Mouse (Mus musculus) limb, embryonic 11.5 days (tissue): ENCODE measurements at regions not wholly inside any gene's neighbourhood (a gene's known extent, or its start where the extent isn't known, plus 50 kb on each side); places are given as distances from the start of the nearest gene placed in this dataset.

Experiments
- ATAC-seq: fragments of 200-750 bp; cut with Nextera tagmentation; 2 replicates; pipeline ENCODE4 v1.8.0; 2017; ENCODE audit warnings: low read depth; ENCODE audit not compliant: insufficient number of reproducible peaks, low FRiP score, low TSS enrichment
- DNase-seq: peaks from one replicate; pipeline ENCODE4 v3.0.0-alpha.2; 2015; ENCODE audit warnings: low spot score
- H3K27ac ChIP-seq: fragments of 300-500 bp; sonication (generic); replicated peaks from 2 replicates; pipeline ENCODE4 v1.5.1; 2014; ENCODE audit warnings: low read depth, mild to moderate bottlenecking, low read length
- H3K27me3 ChIP-seq: fragments of 300-500 bp; sonication (generic); 2 replicates; pipeline ENCODE4 v1.6.1; 2014; ENCODE audit warnings: mild to moderate bottlenecking, low read length, mixed read lengths; ENCODE audit not compliant: control insufficient read depth, insufficient read depth
- H3K36me3 ChIP-seq: fragments of 300-500 bp; sonication (generic); 2 replicates; pipeline ENCODE4 v1.6.1; 2014; ENCODE audit warnings: mild to moderate bottlenecking, low read length, moderate library complexity, mixed read lengths; ENCODE audit not compliant: control insufficient read depth, insufficient read depth
- H3K4me1 ChIP-seq: fragments of 300-500 bp; sonication (generic); 2 replicates; pipeline ENCODE4 v1.6.1; 2014; ENCODE audit warnings: low read length, mixed read lengths; ENCODE audit not compliant: control insufficient read depth, insufficient read depth
- H3K4me2 ChIP-seq: fragments of 300-500 bp; sonication (generic); 2 replicates; pipeline ENCODE4 v1.6.1; 2014; ENCODE audit warnings: low read depth, mild to moderate bottlenecking, moderate library complexity; ENCODE audit not compliant: severe bottlenecking
- H3K4me3 ChIP-seq: fragments of 300-500 bp; sonication (generic); 2 replicates; pipeline ENCODE4 v1.5.1; 2014; ENCODE audit warnings: low read depth, low read length
- H3K9ac ChIP-seq: fragments of 300-500 bp; sonication (generic); 2 replicates; pipeline ENCODE4 v1.6.1; 2014; ENCODE audit warnings: mild to moderate bottlenecking, low read length
- H3K9me3 ChIP-seq: fragments of 300-500 bp; sonication (generic); 2 replicates; pipeline ENCODE4 v1.6.1; 2016; ENCODE audit warnings: low read length; ENCODE audit not compliant: control insufficient read depth
- WGBS: fragments of 180-500 bp; shearing (Covaris S2); extraction: QIAGEN DNeasy Blood & Tissue Kit; methylation state at CpG from one replicate; pipeline ENCODE4 v1.1.7; 2014; 5-methylcytosine and 5-hydroxymethylcytosine counted together

GRCm38 (mm10) chr9:47957881-47958280 lies 203.9 kb upstream of the Nxpe4 start:
- Histone ChIP-seq H3K36me3 (no peaks in the 10 kb centered on the region), H3K4me3 (no peak overlapping the region), H3K4me1 (peaks cover 21% of the 10 kb centered on the region), H3K9ac (no peak overlapping the region), H3K27me3 (0 out of 2 replicates have a peak, but pooled peaks cover 2% of the 10 kb centered on the region), H3K9me3 (no peaks in the 10 kb centered on the region), H3K4me2 (no peak overlapping the region), H3K27ac (no peak overlapping the region)
- DNase-seq (no peak), ATAC-seq (no peak)
- 74% methylated on average over 3 of the region's 3 CpGs for WGBS

GRCm38 (mm10) chr9:47958861-47959260 lies 203.0 kb upstream of the Nxpe4 start:
- WGBS: 96% methylated on average over 6 of the region's 6 CpGs
- H3K4me1 ChIP-seq: peaks cover 24% of the 10 kb centered on the region
- no peak for ATAC-seq

GRCm38 (mm10) chr9:47961176-47961575 lies 200.6 kb upstream of the Nxpe4 start:
- no peaks in the 10 kb centered on the region for H3K36me3 ChIP-seq
- H3K4me3 ChIP-seq: no peak overlapping the region
- DNase-seq (no peak), ATAC-seq (no peak)
- 86% methylated on average over 4 of the region's 4 CpGs for WGBS
- H3K27me3 ChIP-seq: 0 out of 2 replicates have a peak, but pooled peaks cover 2% of the 10 kb centered on the region
- H3K4me2 ChIP-seq: no peak overlapping the region
- no peaks in the 10 kb centered on the region for H3K9me3 ChIP-seq
- no peak overlapping the region for H3K9ac ChIP-seq
- H3K27ac ChIP-seq: no peak overlapping the region
- peaks cover 24% of the 10 kb centered on the region for H3K4me1 ChIP-seq

More at GRCm38 (mm10) chr9:47958861-47959260, 203.0 kb upstream of the Nxpe4 start:
- H3K9me3 ChIP-seq: no peaks in the 10 kb centered on the region
- H3K4me2 ChIP-seq: no peak overlapping the region
- no peak overlapping the region for H3K27ac ChIP-seq
- H3K4me3 ChIP-seq: no peak overlapping the region
- no peaks in the 10 kb centered on the region for H3K36me3 ChIP-seq
- no peak overlapping the region for H3K9ac ChIP-seq
- no peak for DNase-seq
- H3K27me3 ChIP-seq: 0 out of 2 replicates have a peak, but pooled peaks cover 2% of the 10 kb centered on the region

- H3K36me3 ChIP-seq: no peaks in the 10 kb centered on the region
- peaks cover 24% of the 10 kb centered on the region for H3K4me1 ChIP-seq
- H3K27ac ChIP-seq: 0 out of 2 replicates have a peak overlapping the region, but pooled peaks have one; percentile 21
- no peak overlapping the region for H3K4me2 ChIP-seq
- H3K9ac ChIP-seq: no peak overlapping the region
- no peak overlapping the region for H3K4me3 ChIP-seq
- WGBS: 64% methylated on average over 4 of the region's 4 CpGs
- ATAC-seq: no peak
- H3K9me3 ChIP-seq: no peaks in the 10 kb centered on the region
- no peak for DNase-seq
- 0 out of 2 replicates have a peak, but pooled peaks cover 2% of the 10 kb centered on the region for H3K27me3 ChIP-seq
These were observed 199.7 kb upstream of the Nxpe4 start for GRCm38 (mm10) chr9:47962161-47962560.

- H3K27ac ChIP-seq: no peak overlapping the region
- 32% methylated on average over 4 of the region's 4 CpGs for WGBS
These were observed 199.2 kb upstream of the Nxpe4 start for GRCm38 (mm10) chr9:47962589-47962988.

GRCm38 (mm10) chr9:47973130-47973529 lies 188.7 kb upstream of the Nxpe4 start:
- no peak overlapping the region for H3K27ac ChIP-seq
- WGBS: 46% methylated on average over 12 of the region's 12 CpGs
- DNase-seq (no peak), ATAC-seq (no peak)
- no peak overlapping the region for H3K4me2 ChIP-seq
- H3K4me3 ChIP-seq: no peak overlapping the region
- no peaks in the 10 kb centered on the region for H3K9me3 ChIP-seq
- no peaks in the 10 kb centered on the region for H3K27me3 ChIP-seq
- H3K4me1 ChIP-seq: no peaks in the 10 kb centered on the region
- no peaks in the 10 kb centered on the region for H3K36me3 ChIP-seq
- no peak overlapping the region for H3K9ac ChIP-seq

More at GRCm38 (mm10) chr9:47962589-47962988, 199.2 kb upstream of the Nxpe4 start:
- Histone ChIP-seq H3K4me2 (no peak overlapping the region), H3K27me3 (0 out of 2 replicates have a peak, but pooled peaks cover 2% of the 10 kb centered on the region), H3K4me3 (no peak overlapping the region), H3K9ac (no peak overlapping the region), H3K4me1 (peaks cover 21% of the 10 kb centered on the region), H3K36me3 (no peaks in the 10 kb centered on the region), H3K9me3 (no peaks in the 10 kb centered on the region)
- peak; percentile 70 for DNase-seq
- ATAC-seq: peak; percentile 54; the same call in 1 of the 2 replicates

- Histone ChIP-seq H3K36me3 (no peaks in the 10 kb centered on the region), H3K27me3 (no peaks in the 10 kb centered on the region), H3K9me3 (no peaks in the 10 kb centered on the region), H3K4me3 (no peak overlapping the region), H3K27ac (no peak overlapping the region), H3K4me2 (no peak overlapping the region), H3K4me1 (no peaks in the 10 kb centered on the region), H3K9ac (no peak overlapping the region)
- WGBS: 85% methylated on average over 11 of the region's 11 CpGs
- no peak for DNase-seq
- ATAC-seq: no peak
These were observed 176.3 kb upstream of the Nxpe4 start for GRCm38 (mm10) chr9:47985356-47986111.

GRCm38 (mm10) chr9:47987266-47987665 lies 174.6 kb upstream of the Nxpe4 start:
- Histone ChIP-seq H3K27me3 (no peaks in the 10 kb centered on the region), H3K4me3 (no peak overlapping the region), H3K27ac (no peak overlapping the region), H3K9ac (no peak overlapping the region), H3K9me3 (no peaks in the 10 kb centered on the region), H3K4me1 (no peaks in the 10 kb centered on the region), H3K4me2 (no peak overlapping the region), H3K36me3 (no peaks in the 10 kb centered on the region)
- WGBS: 94% methylated on average over 4 of the region's 4 CpGs
- DNase-seq (no peak), ATAC-seq (no peak)
